Mouse (Mus musculus) forebrain, embryonic 14.5 days (tissue): ENCODE data around the gene Ccdc51. TPM values are rescaled to one million over a fixed set of nuclear protein-coding genes. Genes with fewer than 3 reads are reported as not detected.

Experiments
- ATAC-seq: fragments of 200-750 bp; cut with Nextera tagmentation; 2 replicates; pipeline ENCODE4 v1.8.0; 2017; ENCODE audit warnings: mild to moderate bottlenecking, moderate library complexity
- DNase-seq: peaks from one replicate; pipeline ENCODE4 v3.0.0-alpha.2; 2015; ENCODE audit warnings: low spot score
- H3K27ac ChIP-seq: fragments of 300-500 bp; sonication (generic); 2 replicates; pipeline ENCODE4 v1.5.1; 2014; ENCODE audit warnings: low read depth, mild to moderate bottlenecking, control low read depth, low read length, moderate library complexity
- H3K27me3 ChIP-seq: fragments of 300-500 bp; sonication (generic); replicated peaks from 2 replicates; pipeline ENCODE4 v1.6.1; 2014; ENCODE audit warnings: low read length, control low read depth, mixed read lengths; ENCODE audit not compliant: control insufficient read depth, insufficient read depth
- H3K36me3 ChIP-seq: fragments of 300-500 bp; sonication (generic); 2 replicates; pipeline ENCODE4 v1.6.1; 2014; ENCODE audit warnings: low read length, control low read depth; ENCODE audit not compliant: control insufficient read depth, insufficient read depth
- H3K4me1 ChIP-seq: fragments of 300-500 bp; sonication (generic); 2 replicates; pipeline ENCODE4 v1.6.1; 2014; ENCODE audit warnings: antibody characterized with exemption, low read length, control low read depth; ENCODE audit not compliant: control insufficient read depth, insufficient read depth
- H3K4me2 ChIP-seq: fragments of 300-500 bp; sonication (generic); 2 replicates; pipeline ENCODE4 v1.6.1; 2014; ENCODE audit warnings: mild to moderate bottlenecking, control low read depth, low read length
- H3K4me3 ChIP-seq: fragments of 300-500 bp; sonication (generic); 2 replicates; pipeline ENCODE4 v1.5.1; 2014; ENCODE audit warnings: low read depth, low read length, control low read depth
- H3K9ac ChIP-seq: fragments of 300-500 bp; sonication (generic); 2 replicates; pipeline ENCODE4 v1.6.1; 2014; ENCODE audit warnings: mild to moderate bottlenecking, low read length, control low read depth, moderate library complexity
- H3K9me3 ChIP-seq: fragments of 300-500 bp; sonication (generic); replicated peaks from 2 replicates; pipeline ENCODE4 v1.6.1; 2016; ENCODE audit warnings: low read length, control low read depth, mixed read lengths; ENCODE audit not compliant: control insufficient read depth
- WGBS: fragments of 180-500 bp; shearing (Covaris S2); extraction: QIAGEN DNeasy Blood & Tissue Kit; methylation state at CpG from one replicate; pipeline ENCODE4 v1.1.7; 2014; 5-methylcytosine and 5-hydroxymethylcytosine counted together
- polyA plus RNA-seq: library from polyadenylated mRNA; unstranded; fragments of >200 nt; fragmentation: Nextera tagmentation; extraction: Ambion mirVana; gene quantifications from 2 replicates; pipeline ENCODE4 v1.2.1, GENCODE M21; 2014

Gene Ccdc51
- polyA plus RNA-seq, 1 experiment from 2014 or later = 21.2 TPM

- Histone ChIP-seq H3K27ac (no peak overlapping the region; the same call in 1 of the 2 replicates), H3K9ac (no peak overlapping the region), H3K36me3 (peaks cover 98% of the 10 kb centered on the region), H3K4me2 (no peak overlapping the region), H3K27me3 (no peaks in the 10 kb centered on the region), H3K4me1 (no peaks in the 10 kb centered on the region), H3K4me3 (no peak overlapping the region), H3K9me3 (no peaks in the 10 kb centered on the region)
- ATAC-seq = peak; percentile 53
- peak; percentile 46 for DNase-seq
- 65% methylated on average over 12 of the region's 12 CpGs for WGBS
Measured at GRCm38 (mm10) chr9:109105011-109105410, 22.7 kb downstream of the Ccdc51 start.

GRCm38 (mm10) chr9:109105648-109106047, 23.4 kb downstream of the Ccdc51 start:
- H3K36me3 ChIP-seq = peaks cover 98% of the 10 kb centered on the region
- no peaks in the 10 kb centered on the region for H3K27me3 ChIP-seq
- ATAC-seq (no peak), DNase-seq (no peak)
- H3K9ac ChIP-seq = peak overlapping the region; percentile 17; the same call in 1 of the 2 replicates
- H3K4me2 ChIP-seq = no peak overlapping the region
- H3K27ac ChIP-seq = no peak overlapping the region
- WGBS = 94% methylated on average over 12 of the region's 12 CpGs
- H3K9me3 ChIP-seq = no peaks in the 10 kb centered on the region
- no peak overlapping the region for H3K4me3 ChIP-seq
- H3K4me1 ChIP-seq = no peaks in the 10 kb centered on the region

DNA sequence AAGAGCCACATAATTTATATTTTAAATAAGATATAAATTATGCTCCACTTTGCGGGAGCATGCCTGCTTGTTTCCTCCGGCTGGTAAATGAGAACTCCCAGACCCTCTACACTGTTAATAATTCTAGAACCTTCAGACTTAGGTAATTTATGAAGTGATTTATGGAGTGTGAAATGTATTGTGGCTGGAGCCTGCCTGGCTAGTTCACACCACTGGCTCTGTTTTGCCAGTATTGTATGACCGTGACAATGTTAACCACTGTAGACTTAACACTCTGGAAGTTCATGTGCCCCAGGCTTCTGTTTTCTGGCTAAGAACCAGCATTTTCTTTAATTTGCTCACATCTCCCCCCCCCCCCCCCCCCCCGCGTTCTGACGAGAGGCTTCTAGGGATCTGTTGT, 25.0 kb downstream of the Ccdc51 start:
- Histone ChIP-seq H3K4me3 (no peak overlapping the region), H3K4me1 (no peaks in the 10 kb centered on the region), H3K36me3 (peaks cover 99% of the 10 kb centered on the region), H3K27ac (no peak overlapping the region), H3K4me2 (no peak overlapping the region), H3K27me3 (no peaks in the 10 kb centered on the region), H3K9me3 (no peaks in the 10 kb centered on the region), H3K9ac (no peak overlapping the region)
- DNase-seq (no peak), ATAC-seq (no peak)
- 73% methylated on average over 5 of the region's 6 CpGs for WGBS

DNA sequence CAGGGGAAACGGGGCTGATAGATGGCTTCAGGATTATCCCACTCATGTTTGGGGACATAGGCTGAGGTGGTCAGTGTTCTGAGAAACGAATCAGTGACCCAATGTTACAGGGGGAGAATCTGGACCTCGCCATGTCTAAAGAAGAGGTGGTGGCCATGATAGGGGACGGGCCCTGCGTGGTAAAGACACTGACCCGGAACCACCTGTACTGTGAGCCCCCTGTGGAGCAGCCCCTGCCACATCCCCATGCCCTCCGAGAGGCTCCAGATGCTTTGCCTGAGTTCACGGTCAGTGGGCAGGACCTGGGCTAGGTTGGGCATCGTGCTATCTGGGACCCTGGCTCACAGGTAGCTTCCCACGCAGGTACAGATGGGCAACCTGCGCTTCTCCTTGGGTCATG, 27.9 kb downstream of the Ccdc51 start:
- Histone ChIP-seq H3K27me3 (no peaks in the 10 kb centered on the region), H3K27ac (no peak overlapping the region), H3K36me3 (peaks cover 99% of the 10 kb centered on the region), H3K4me1 (no peaks in the 10 kb centered on the region), H3K4me3 (no peak overlapping the region), H3K9me3 (no peaks in the 10 kb centered on the region), H3K9ac (no peak overlapping the region), H3K4me2 (no peak overlapping the region)
- ATAC-seq (no peak), DNase-seq (no peak)
- WGBS = 94% methylated on average over 11 of the region's 11 CpGs

DNA sequence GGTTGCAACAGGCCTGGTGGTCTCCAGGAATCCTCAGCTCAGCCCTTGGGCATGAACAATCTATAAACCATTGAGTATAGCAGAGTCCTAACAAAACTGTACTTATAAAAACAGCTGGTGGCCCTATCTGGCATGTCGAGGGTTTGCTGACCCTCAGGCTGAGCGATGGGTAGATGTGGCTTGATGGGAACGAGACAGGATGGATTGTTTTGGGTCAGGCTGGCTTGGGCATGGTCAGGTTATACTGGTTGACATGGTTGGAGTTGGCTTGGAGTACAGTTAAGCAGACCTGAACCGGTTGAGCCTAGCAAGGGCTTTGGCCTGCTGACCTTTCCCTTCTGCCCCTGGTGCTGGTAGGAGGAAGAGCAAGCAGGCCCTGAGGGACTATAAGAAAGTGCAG, 28.8 kb downstream of the Ccdc51 start:
- Histone ChIP-seq H3K27ac (no peak overlapping the region), H3K9me3 (no peaks in the 10 kb centered on the region), H3K4me1 (no peaks in the 10 kb centered on the region), H3K9ac (no peak overlapping the region), H3K4me2 (no peak overlapping the region), H3K27me3 (no peaks in the 10 kb centered on the region), H3K4me3 (no peak overlapping the region), H3K36me3 (peaks cover 99% of the 10 kb centered on the region)
- DNase-seq = no peak
- no peak for ATAC-seq
- WGBS = 97% methylated on average over 4 of the region's 4 CpGs

GRCm38 (mm10) chr9:109111591-109111990, 29.3 kb downstream of the Ccdc51 start:
- Histone ChIP-seq H3K9me3 (no peaks in the 10 kb centered on the region), H3K9ac (no peak overlapping the region), H3K27me3 (no peaks in the 10 kb centered on the region), H3K36me3 (peaks cover 99% of the 10 kb centered on the region), H3K4me3 (no peak overlapping the region), H3K4me1 (no peaks in the 10 kb centered on the region), H3K27ac (no peak overlapping the region), H3K4me2 (no peak overlapping the region)
- DNase-seq = no peak
- no peak for ATAC-seq
- WGBS = 97% methylated on average over 9 of the region's 9 CpGs

DNA sequence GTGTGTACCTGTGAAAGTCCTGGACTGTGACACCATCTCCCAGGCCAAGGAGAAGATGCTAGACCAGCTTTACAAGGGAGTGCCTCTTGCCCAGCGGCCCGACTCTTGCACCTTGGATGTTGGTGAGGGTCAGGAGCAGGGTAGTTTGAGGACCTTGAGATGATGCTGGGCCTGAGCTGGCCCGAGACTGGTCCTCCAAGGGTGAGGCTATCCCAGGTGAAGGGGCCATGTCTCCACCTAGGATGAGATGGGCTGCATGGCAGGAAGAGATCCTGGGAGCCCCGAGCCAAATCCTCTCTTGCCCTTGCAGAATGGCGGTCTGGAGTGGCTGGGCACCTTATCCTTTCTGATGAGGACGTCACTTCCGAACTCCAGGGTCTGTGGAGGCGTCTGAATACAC, 31.0 kb downstream of the Ccdc51 start:
- no peaks in the 10 kb centered on the region for H3K4me1 ChIP-seq
- whole genome bisulfite sequencing = 94% methylated on average over 8 of the region's 8 CpGs
- DNase-seq (no peak), ATAC-seq (no peak)
- no peaks in the 10 kb centered on the region for H3K9me3 ChIP-seq
- no peak overlapping the region for H3K9ac ChIP-seq
- H3K36me3 ChIP-seq = peaks cover 100% of the 10 kb centered on the region
- no peak overlapping the region for H3K27ac ChIP-seq
- H3K4me2 ChIP-seq = no peak overlapping the region
- no peak overlapping the region for H3K4me3 ChIP-seq
- H3K27me3 ChIP-seq = no peaks in the 10 kb centered on the region

DNA sequence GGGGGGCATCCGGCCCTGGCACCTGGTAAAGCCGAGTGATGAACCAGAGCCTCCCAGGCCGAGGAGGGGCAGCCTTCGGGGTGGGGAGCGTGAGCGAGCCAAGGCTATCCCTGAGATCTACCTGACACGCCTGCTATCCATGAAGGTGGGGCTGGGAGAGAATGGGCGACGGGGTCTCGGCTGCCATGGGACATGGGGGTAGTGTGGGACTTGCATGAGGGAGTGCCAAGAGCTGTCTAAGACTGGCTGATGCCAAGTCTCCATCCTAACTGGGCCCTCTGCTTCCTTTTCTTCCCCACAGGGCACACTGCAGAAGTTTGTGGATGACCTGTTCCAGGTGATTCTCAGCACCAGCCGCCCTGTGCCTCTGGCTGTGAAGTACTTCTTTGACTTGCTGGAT, 32.0 kb downstream of the Ccdc51 start:
- no peak for DNase-seq

DNA sequence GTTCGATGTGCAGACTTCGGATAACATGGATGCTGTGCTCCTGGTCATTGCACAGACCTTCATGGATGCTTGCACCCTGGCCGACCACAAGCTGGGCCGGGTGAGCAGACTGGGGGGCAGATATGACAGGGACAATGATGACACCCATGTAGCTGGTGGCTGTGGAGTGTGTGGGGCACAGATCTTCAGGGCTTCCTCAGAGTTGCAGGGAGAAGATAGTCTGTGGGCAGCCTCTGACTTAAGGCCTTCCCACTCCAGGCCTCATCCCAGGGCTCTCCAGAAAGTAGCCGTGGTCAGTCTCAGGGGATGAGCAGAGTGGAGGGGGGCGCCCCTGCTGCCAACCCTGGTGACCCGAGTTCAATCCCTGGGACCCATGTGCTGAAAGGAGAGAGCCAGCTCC, 32.6 kb downstream of the Ccdc51 start:
- no peaks in the 10 kb centered on the region for H3K4me1 ChIP-seq
- H3K4me3 ChIP-seq = no peak overlapping the region
- DNase-seq (no peak), ATAC-seq (no peak)
- H3K4me2 ChIP-seq = no peak overlapping the region
- 92% methylated on average over 7 of the region's 7 CpGs for WGBS
- H3K9ac ChIP-seq = no peak overlapping the region
- no peaks in the 10 kb centered on the region for H3K9me3 ChIP-seq
- H3K27ac ChIP-seq = no peak overlapping the region
- H3K27me3 ChIP-seq = no peaks in the 10 kb centered on the region
- H3K36me3 ChIP-seq = peaks cover 100% of the 10 kb centered on the region

More for the DNA sequence above, 32.0 kb downstream of the Ccdc51 start:
- H3K9ac ChIP-seq = no peak overlapping the region
- H3K4me2 ChIP-seq = no peak overlapping the region
- no peak overlapping the region for H3K27ac ChIP-seq
- H3K27me3 ChIP-seq = no peaks in the 10 kb centered on the region
- no peak overlapping the region for H3K4me3 ChIP-seq
- 92% methylated on average over 11 of the region's 11 CpGs for WGBS
- no peaks in the 10 kb centered on the region for H3K9me3 ChIP-seq
- H3K36me3 ChIP-seq = peaks cover 100% of the 10 kb centered on the region
- no peak for ATAC-seq
- H3K4me1 ChIP-seq = no peaks in the 10 kb centered on the region
